Mouse (Mus musculus) hindlimb bud, embryonic 11.5 days (tissue): ENCODE results near the gene Wdfy2.
"Not testable (repeated sequence)": the region's sequence is repeated elsewhere in the genome, so short reads cannot be mapped to it uniquely, and the experiment has no call there.

Source experiments
- DNase-seq: peaks from one replicate; pipeline ENCODE4 v3.0.0-alpha.2; 2012; ENCODE audit warnings: low read depth, low spot score; ENCODE audit errors: extremely low spot score

Wdfy2 gene

DNA sequence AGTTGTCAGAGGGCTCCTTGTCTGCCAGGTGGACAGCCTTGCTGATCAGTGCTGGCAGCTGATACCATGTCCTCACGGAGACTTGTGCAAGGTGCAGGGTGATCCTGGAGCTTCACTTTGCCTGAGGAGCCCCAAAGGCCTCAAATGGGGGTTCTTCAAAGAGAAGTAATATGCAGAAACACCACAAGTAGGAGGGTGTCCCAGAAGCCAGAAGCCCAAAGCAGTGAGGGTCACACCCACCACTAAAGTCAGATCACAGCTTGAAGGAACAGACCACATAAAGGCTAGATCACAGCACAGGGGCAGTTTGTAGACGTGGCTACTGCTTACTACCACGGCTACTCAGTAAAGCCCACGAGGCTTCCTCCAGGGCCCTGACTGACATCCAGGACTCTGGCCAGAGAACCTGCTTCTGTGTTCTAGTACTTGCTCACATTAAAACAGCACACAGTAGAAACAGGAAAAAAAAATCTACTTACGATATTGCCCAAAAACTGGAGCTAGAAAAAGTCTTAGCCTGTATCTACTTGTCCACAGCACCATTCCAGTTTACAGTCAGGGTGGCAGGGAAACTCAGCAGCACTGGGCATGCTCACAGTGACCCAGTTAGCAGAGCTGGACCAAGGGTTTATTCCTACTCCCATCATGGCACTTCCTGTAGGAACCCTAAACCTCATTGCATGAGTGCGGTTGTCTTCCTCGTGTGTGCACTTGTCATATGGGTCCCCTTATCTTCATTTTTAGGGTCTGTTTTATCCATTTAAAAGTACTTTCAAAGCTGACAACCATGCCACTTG lies 41.4 kb downstream of the Wdfy2 start:
- DNase-seq, result no peak

DNA sequence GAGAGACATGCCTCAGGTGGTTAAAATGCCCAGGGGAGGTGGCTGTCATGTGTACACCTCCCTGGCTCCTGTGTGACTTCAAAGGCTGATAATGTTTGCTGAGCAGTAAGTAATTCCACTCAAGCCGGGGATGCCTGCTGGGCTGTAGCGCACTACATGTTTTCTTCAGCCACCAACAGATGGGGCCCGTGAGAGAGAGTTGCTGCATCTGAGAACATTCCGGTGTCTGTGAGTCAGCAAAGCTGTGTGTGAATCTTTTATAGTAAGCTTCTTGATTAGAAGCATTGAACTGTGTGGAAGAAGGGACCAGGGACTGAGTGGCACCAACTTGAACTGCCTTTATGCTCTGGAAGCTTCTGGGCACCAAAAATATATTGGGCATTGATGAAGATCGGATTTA lies 42.0 kb downstream of the Wdfy2 start:
- peak; percentile 18 for DNase-seq

DNA sequence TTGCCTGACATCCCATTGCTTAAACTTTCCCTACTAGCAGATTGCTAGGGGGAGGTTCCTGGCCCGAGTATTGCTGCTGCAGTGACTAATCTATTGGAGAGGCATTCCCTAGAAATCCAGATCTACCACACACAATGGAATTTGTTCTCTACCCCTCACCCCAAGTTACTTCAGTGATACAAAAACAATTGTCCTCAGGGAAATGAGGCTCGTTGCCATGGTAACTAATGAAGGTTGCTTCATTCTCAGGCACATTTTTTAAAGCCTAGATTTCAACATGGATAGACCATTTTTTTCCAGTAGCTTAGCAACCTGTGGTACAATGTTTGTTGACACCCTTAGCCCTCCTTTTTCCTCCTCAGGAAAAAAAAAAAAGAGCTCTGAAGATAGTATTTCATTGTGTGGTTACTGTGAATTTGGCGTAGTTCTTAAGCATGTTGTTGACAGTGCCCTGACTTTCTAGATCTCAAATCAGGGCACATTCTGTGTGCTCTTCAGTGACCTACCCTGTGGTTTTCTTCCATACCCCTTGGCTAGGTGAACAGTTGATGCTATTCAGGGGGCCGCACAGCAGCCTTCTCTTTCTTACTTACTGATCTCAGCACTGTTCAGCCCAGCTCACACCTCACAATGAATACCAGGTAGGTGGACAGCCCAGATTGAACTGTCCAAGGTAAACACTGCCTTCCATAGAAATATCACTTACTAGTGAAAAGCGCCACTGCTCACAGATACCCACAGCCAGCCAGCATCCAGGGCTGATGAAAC lies 42.8 kb downstream of the Wdfy2 start:
- DNase-seq, result no peak

DNA sequence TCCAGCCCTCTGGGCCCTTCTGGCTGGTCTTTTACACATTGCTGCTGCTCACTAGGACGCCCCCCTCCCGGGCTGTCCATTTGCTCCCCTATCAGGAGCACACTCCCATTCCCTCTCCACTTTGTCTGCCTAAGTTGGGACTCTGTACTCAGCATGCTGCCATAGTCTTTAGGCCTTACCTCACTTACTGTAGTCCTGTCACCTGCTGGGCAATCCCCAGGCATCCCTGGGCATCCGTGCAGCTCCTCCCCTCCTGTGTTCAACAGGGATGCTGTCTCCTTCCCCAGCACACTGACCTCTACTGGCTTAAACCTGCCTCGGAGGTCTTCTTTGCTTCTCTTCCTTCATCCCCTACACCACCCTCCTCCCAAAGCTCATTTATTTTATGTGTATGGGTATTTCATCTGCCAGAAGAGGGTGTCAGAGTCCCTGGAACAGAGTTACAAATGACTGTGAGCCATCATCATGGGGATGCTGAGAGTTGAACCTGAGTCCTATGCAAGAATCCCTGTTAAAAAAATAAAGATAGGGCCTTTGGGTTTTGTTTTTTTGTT lies 44.7 kb downstream of the Wdfy2 start:
- DNase-seq, result no peak

DNA sequence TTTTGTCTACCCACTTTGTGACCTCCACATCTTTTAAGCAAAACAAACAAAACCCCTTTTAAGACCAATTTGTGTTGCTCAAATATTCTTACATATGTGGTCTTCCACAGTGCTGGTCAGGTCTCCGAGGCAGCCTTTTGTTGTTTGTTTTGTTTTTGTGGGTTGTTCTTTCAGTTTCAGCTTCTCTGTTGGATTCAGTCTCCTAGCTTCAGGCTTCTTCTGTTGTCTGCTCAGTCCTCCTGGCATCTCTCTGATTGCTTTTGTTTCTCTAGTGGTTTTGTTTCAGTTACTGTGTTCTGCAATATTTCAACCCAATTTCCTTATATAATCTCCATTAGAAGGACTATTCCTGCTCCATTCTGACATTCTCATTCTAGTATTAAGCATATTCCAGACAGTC lies 46.1 kb downstream of the Wdfy2 start:
- DNase-seq, result no peak

DNA sequence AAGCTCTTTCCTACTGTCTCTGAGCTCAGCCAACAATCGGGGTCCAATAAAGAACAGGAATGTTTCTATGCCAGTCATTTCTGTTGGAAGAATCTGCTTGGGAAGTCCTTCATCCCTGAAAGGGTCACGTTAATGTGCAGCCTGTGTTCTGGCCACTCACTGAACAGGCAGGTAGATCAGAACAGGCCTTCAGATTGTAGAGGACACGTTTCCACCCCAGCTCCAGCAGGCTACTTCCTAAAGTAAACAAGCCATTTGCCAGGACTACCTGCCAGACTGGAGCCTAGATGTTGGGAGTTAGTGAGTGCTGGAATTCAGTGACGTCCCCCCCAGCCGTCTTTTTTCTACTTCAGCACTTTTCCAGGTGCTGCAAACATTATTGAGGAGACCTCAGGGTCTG lies 46.7 kb downstream of the Wdfy2 start:
- no peak for DNase-seq

DNA sequence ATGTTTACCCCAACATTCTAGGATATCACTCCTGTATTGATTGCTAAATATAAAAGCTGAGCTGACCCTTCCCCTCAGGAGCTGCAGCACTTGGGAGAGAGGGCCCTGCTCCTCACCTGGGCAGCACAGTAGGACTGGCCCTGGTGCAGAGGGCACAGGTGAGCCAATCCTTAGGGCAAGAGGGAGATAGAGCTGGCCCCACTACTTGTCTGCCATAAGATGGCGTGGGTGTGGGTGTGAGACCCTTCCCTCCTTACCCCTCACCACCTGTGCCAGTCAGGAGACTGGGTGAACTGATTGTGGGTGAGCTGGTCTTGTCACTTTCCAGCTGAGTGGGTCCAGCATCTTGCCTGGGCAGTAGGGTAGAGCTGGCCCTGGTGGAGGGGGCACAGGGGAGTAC lies 47.2 kb downstream of the Wdfy2 start:
- DNase-seq, result no peak

DNA sequence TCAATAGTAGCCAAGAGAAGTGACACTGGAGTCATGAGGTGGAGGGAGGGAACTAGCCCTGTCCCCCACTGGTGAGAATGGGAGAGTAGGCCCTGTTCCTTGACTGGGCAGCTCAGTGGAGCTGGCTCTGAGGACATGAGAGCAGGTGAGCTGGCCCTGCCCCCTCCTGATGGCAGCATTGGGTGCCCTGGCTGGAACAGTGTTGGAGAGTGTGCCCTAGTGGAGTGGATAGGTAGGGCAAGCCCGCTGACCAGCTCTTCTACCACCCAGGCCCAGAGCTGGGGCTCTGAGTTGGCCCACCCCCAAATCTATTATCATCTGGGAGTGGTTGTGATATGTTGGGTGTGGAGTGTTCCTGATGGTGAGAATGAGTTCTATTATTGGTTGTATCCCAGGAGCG lies 47.7 kb downstream of the Wdfy2 start:
- DNase-seq, result no peak

DNA sequence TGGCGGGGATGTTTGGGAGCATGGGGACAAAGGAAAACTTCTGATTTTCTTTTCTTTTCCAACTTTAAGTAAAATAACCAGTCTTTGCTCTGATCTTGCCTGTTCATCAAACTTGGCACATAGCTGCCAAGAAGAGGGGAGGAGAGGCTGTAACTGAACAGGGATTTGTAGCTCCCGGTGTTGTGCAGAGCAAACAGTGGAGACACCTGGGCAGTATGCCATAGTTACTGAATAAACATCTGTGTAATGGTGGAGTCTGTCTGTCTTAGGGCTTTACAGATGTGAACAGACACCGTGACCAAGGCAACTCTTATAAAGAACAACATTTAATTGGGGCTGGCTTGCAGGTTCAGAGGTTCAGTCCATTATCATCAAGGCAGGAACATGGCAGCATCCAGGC lies 53.9 kb downstream of the Wdfy2 start:
- no peak for DNase-seq

DNA sequence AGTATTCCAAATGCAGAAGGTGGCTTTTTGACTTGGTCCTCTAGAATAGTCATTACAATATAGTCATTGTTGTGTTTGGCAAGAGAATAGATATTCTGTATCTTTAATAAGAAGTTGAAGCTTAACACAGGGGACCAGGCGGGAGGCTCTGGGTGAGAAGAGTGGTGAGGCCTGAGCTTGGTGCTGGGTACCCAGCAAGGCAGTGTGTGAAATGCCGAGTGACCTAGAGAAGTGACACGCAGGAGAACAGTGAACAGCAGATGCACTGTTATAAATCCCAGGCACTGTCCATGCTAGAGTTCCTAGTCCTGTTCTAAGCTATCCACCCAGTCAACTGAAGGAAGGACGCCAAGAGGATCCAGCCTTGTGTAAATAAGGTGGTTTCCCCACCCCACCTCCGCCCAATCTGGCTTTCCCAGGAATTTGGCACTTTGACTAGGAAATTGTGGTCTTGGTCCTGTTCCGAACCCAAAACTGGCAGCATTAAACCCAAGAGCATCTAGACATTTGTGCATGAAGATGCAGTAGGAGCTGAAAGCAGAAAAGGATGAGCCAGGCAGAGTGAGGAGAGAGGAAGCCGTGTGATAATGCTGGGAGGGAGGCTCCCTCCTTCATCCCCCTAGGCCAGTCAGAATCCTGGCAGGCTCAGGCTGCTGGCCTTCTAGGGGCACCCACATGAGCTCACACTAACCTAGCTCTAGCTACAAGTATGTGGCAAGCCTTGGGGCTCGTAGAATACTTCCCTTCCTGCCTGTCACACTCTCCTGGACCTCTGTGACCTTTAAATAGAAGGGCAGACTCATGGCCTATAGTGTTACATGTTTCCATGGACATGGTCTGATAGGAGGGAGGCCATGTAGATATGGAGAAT lies 55.5 kb downstream of the Wdfy2 start:
- no peak for DNase-seq

DNA sequence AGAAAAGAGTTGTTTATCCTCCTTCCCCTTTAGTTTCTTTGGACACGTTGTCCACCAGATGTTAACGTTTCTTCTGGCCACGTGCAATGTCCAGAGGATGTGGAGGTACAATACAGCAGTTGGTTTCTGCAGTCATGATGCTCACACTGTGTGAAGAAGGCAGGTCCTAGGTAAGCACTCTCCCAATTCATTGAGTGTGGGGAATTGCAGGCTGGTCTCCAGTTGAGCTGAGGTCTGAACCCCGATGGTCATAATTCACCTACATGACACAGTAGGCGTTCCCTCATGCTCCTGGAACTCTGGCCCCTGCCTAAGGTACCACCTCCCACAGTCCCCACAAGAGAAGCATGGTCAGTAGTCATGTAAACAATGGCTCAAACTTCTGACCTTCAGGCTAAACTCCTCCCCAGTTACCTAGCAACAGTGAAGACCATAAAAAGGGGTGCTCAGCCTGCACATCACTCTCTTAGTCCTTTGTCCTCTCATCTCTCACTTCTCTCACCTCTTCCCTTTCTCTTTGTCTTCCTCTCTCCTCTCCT lies 56.2 kb downstream of the Wdfy2 start:
- not testable (repeated sequence) for DNase-seq

DNA sequence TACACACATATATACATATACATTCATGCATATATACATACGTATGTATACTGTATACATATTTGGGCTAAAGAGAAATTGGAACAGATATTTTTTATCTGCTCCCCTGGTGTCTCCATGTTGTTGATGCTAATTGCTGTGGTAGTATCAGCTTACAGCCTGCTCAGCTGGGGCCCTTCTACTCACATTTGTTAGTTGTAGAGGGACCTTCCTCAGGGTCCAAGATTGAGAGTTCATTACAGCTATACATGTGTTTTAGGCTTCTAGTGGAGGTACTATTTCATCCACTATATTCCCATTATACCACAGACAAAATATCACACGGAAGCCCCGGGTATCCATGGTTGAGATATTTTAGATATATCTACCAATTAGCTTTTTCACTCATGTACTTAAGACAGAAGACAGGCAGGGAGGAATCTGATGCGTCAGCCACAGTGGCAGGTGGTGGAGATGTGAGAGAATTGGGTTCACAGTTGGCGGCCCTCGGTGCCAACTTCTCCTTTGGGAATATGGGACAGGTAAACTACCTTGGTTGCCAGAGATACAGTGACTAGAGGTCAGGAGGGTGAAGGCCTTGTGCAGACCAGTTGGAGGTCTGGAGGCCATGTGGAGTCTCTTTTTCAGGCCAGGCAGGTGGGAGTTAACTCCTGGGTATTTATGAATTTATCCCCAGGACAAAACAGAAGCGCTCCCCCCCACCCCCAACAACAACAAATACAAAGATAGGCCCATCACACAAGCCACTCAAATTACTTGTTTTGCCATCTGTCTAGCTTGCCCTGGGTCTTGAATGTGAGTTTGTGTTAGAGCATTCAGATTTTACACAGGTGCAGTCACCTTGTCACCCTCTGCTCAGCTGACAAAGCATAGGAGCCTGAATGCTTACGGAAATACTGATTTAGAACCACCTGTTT lies 57.7 kb downstream of the Wdfy2 start:
- DNase-seq, result no peak

DNA sequence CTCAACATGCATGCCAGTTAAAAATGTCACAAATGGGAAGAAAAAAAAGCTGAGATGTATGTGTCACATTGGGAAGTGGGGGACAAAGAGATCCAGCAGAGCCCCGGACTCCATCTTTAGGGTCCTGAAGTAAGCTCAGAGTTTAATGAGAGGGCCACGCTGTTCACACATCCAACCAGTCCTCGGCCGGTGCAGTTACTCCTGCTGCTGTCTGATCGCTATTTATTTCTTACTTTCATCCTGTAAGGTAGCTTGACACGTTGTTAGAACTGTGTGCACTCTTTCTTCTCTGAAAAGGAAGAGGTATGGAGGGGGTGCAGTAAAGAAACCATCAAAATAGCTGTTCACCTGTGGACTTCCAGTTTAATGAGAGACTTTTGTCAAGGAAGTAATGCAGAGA lies 60.6 kb downstream of the Wdfy2 start:
- DNase-seq, result no peak

DNA sequence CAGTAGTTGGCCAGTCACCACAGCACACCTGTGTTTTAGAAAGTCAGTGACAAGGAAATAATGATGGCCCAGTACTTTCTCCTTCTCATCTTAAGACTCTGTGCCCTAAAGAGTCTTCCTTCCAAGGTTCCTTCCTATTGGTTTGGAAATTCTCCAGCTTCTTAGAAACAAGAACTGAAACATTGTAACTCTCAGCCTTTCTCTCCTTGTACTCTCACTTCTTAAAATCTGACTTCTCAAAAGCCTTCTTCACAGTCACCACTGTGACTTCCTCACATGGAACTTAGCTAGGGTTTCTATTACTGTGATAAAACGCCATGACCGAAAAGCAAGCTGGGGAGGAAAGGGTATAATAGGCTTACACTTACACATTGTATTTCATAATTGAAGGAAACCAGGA lies 70.4 kb downstream of the Wdfy2 start:
- no peak for DNase-seq

DNA sequence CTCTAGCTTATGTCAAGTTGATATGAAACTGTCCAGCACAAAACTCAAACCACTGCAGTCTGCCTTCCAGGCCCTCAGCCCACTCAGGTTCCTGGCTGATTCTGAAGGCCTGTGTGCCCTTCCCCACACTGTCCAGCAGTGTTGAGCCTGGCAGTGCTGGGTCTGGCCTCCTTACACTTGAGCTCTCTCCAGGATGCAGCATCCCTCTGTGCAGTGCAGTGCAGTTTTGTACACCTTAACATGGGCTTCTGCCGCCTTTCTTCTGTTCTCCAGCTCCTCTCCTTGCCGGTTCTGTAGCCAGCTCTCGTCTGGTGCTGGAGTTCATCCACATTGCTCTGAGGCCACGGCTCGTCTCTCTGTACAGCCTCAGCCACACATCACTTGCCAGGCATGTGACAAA lies 71.1 kb downstream of the Wdfy2 start:
- DNase-seq, result no peak

DNA sequence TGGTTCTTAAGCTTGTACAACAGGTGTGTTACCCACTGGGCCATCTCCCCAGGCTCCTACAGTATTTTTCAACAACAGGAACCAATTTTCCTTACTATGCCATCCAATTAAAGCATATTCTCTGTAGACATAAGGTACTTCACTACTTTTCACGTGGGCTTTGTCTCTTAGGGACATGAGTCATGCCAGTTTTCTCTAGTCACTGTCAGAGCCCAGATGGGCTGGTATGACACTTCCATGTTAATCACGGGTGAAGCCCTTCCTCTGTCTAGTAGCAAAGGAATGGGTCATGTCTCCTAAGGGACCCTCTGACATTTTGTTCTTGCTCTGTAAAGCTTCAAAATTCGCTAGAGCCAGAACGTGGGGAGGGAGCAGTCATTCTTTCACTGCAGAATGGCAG lies 73.4 kb downstream of the Wdfy2 start:
- no peak for DNase-seq

DNA sequence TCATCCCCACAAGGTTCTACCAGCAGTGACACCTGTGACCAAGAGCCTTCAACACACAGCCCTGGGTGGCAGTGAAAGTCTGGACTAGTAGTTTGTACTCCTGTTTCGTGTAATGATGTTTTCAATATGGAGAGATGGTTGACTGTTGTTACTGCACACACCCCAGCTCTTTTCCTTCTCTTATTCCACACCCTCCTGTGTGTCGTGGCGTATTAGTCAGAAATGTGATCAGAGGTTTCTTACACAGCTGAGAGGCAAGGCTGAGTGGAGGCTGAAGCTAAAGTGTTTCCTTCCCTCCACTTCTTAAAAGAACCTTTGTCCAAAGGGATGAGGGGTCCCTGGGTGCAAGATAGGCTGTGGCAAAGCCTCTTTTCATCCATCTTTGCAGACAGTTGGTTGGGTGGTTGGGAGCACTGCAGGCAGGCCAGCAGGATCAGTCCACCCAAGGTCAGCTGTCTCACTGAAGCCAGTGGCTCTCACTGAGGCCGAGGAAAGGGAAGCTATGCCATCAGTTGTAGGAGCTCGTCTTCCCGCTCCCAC lies 77.7 kb downstream of the Wdfy2 start:
- DNase-seq, result no peak

DNA sequence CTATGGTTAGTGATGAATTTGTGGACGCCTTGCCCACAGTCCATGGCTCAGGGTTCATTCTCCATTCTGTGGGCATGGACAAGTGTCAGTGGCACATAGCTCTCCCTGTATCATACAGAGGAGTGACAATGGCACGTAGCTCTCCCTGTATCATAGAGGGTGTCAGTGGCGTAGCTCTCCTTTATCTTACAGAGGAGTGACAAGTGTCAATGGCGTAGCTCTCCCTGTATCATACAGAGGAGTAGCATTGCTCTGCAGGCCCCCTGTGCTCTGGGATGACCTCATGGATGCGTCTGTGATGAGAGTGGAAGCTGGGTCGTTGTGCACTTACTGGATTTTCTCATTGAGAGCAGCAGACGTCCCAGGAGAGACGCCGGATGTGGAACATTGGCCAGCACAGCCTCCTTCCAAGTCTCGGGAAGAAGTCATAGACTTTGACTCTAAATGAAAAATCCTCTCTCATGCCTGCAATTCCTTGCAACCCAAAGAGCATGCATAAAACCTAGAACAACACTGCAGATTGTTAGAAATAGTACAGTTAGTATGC lies 79.1 kb downstream of the Wdfy2 start:
- DNase-seq, result no peak

DNA sequence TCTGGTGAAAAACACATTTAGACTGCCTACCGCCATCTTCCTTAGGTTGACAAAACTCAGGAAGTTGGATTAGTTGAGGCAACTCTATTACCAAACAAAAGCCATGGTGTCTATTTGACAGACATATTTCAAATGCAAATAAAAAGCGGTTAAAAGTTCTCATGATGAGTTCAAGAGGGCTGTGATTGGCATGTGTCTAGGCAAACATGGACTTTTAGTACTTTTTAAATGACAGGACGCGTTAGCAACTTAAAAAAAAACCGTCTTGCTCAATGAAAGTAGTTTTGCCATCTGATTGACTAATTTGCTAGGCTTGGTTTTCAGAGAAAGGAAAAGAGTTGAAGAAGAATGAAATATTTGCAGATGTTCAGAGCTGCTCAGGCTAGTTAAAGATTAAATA lies 83.9 kb downstream of the Wdfy2 start:
- no peak for DNase-seq
